Mouse (Mus musculus) midbrain, embryonic 12.5 days (tissue): ENCODE results near the gene Wfdc5. TPM values are rescaled to one million over a fixed set of nuclear protein-coding genes. Genes with fewer than 3 reads are reported as not detected.
A peak's percentile ranks its signal among the peaks of the same experiment; 100 is the strongest.

Experiments
- ATAC-seq: fragments of 200-750 bp; cut with Nextera tagmentation; 2 replicates; pipeline ENCODE4 v1.8.0; 2017; ENCODE audit warnings: low read depth, moderate TSS enrichment, moderate library complexity; ENCODE audit not compliant: low FRiP score
- H3K27ac ChIP-seq: fragments of 300-500 bp; sonication (generic); replicated peaks from 2 replicates; pipeline ENCODE4 v1.5.1; 2016; ENCODE audit warnings: mild to moderate bottlenecking
- H3K27me3 ChIP-seq: fragments of 300-500 bp; sonication (generic); 2 replicates; pipeline ENCODE4 v1.6.1; 2016; ENCODE audit warnings: mild to moderate bottlenecking
- H3K36me3 ChIP-seq: fragments of 300-500 bp; sonication (generic); 2 replicates; pipeline ENCODE4 v1.6.1; 2016
- H3K4me1 ChIP-seq: fragments of 300-500 bp; sonication (generic); 2 replicates; pipeline ENCODE4 v1.6.1; 2016
- H3K4me2 ChIP-seq: fragments of 300-500 bp; sonication (generic); replicated peaks from 2 replicates; pipeline ENCODE4 v1.6.1; 2016; ENCODE audit warnings: mild to moderate bottlenecking, moderate library complexity
- H3K4me3 ChIP-seq: fragments of 300-500 bp; sonication (generic); 2 replicates; pipeline ENCODE4 v1.5.1; 2016; ENCODE audit warnings: mild to moderate bottlenecking
- H3K9ac ChIP-seq: fragments of 300-500 bp; sonication (generic); replicated peaks from 2 replicates; pipeline ENCODE4 v1.6.1; 2016; ENCODE audit warnings: mild to moderate bottlenecking, moderate library complexity
- H3K9me3 ChIP-seq: fragments of 300-500 bp; sonication (generic); 2 replicates; pipeline ENCODE4 v1.6.1; 2016; ENCODE audit warnings: mild to moderate bottlenecking
- WGBS: fragments of 180-500 bp; shearing (Covaris S2); methylation state at CpG from one replicate; pipeline ENCODE4 v1.1.7; 2016; 5-methylcytosine and 5-hydroxymethylcytosine counted together
- polyA plus RNA-seq: library from polyadenylated mRNA; unstranded; fragments of >200 nt; fragmentation: Nextera tagmentation; extraction: Ambion mirVana; gene quantifications from 2 replicates; pipeline ENCODE4 v1.2.1, GENCODE M21; 2016

The Wfdc5 gene
- polyA plus RNA-seq, 1 experiment from 2014 or later = not detected

GRCm38 (mm10) chr2:164144541-164144940 lies 38.0 kb downstream of the Wfdc5 start:
- no peaks in the 10 kb centered on the region for H3K27me3 ChIP-seq
- no peak overlapping the region for H3K9ac ChIP-seq
- H3K4me1 ChIP-seq = no peaks in the 10 kb centered on the region; the same call in 1 of the 2 replicates
- H3K9me3 ChIP-seq = no peaks in the 10 kb centered on the region
- no peak overlapping the region for H3K4me2 ChIP-seq
- no peaks in the 10 kb centered on the region for H3K36me3 ChIP-seq
- no peak for ATAC-seq
- 82% methylated on average over 10 of the region's 10 CpGs for WGBS
- no peak overlapping the region for H3K27ac ChIP-seq
- H3K4me3 ChIP-seq = no peak overlapping the region

DNA sequence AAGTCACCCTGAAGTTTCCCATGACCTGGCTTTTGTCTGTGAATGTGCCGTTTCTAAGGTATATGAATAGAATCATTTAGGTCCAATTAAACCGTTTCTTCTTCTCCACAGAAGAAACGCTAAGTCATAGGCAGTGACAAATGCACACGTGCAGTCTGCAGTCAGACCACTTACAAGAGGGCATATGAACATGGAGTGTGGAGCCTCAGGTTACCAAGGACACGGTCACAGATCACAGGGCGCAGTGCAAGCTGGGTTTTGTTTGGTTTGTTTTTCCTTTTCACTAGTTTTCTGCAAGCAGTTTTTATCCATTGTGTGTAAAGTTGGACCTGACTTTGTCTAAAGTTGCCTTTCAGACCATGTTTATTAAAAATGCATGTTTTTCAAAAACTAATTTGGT lies 38.5 kb downstream of the Wfdc5 start:
- Histone ChIP-seq H3K27me3 (no peaks in the 10 kb centered on the region), H3K4me3 (no peak overlapping the region), H3K27ac (no peak overlapping the region), H3K36me3 (no peaks in the 10 kb centered on the region), H3K9ac (no peak overlapping the region), H3K4me1 (no peaks in the 10 kb centered on the region; the same call in 1 of the 2 replicates), H3K9me3 (no peaks in the 10 kb centered on the region), H3K4me2 (no peak overlapping the region)
- no peak for ATAC-seq
- 71% methylated on average over 6 of the region's 6 CpGs for WGBS

DNA sequence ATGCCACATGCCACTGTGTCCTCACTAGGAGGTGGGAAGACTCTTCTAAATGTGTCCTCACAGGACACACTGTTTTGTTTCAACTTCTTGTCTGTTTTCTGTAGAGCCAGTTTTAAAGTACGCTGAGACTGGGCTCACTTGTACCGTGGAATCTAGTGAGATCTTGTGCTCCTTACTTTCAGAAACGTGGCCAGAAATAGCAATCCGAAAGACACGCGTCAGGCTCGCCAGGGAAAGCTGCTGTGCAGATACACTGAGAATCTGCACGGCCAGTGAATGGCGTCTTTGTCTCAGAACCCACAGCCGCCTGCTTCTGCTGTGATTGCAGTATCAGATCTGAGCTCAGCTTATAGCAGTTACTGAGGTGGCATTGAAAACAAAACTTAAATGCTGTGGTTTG lies 40.5 kb downstream of the Wfdc5 start:
- no peak overlapping the region for H3K4me2 ChIP-seq
- no peak overlapping the region for H3K4me3 ChIP-seq
- no peaks in the 10 kb centered on the region for H3K9me3 ChIP-seq
- 75% methylated on average over 10 of the region's 10 CpGs for WGBS
- 0 out of 2 replicates have a peak, but pooled peaks cover 6% of the 10 kb centered on the region for H3K4me1 ChIP-seq
- no peak overlapping the region for H3K9ac ChIP-seq
- ATAC-seq = no peak
- no peaks in the 10 kb centered on the region for H3K36me3 ChIP-seq
- peak overlapping the region; percentile 11; the same call in 1 of the 2 replicates for H3K27ac ChIP-seq
- H3K27me3 ChIP-seq = no peaks in the 10 kb centered on the region

DNA sequence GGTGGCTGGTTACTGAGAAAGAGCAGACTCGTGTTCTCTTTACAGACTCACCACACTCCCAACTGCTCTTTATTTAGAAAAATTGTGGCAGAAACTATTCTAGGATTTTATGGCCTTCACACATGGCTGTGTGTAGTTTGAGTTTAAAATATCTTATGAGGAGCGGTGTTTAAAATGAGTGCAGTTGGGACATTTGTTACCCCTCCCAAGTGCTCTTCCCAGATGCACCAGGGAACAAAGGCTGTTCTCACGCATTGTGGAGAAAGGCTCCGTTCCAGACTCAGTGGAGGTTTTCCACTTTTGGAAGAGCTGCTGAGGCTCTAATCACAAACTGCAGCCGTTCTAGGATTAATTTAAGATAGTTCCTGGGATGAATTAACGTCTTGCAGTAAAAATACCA lies 44.8 kb downstream of the Wfdc5 start:
- no peaks in the 10 kb centered on the region for H3K9me3 ChIP-seq
- no peak overlapping the region for H3K4me3 ChIP-seq
- no peak for ATAC-seq
- whole genome bisulfite sequencing = 74% methylated on average over 6 of the region's 6 CpGs
- H3K36me3 ChIP-seq = no peaks in the 10 kb centered on the region
- no peak overlapping the region for H3K4me2 ChIP-seq
- no peaks in the 10 kb centered on the region for H3K27me3 ChIP-seq
- no peak overlapping the region for H3K9ac ChIP-seq
- no peak overlapping the region for H3K27ac ChIP-seq
- H3K4me1 ChIP-seq = peaks cover 16% of the 10 kb centered on the region

DNA sequence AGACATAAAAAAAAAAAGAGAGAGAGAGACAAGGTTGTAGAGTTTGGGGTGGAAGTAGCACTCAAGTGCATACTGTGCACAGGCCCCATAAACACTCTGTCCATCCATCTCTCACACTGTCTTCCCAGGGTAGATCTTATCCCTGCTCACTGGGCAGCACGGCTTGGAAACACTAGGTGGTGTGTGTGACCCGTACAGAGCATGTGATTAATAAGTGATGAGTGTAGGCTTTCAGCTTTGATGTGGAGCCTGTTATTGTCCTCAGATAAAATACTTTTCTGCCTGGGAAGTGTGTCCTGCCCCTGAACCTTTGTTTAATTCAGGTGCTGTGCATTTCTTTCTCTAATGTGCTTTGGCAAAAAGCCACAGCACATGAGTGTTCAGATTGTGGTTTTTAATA lies 46.1 kb downstream of the Wfdc5 start:
- H3K27ac ChIP-seq = no peak overlapping the region
- no peak overlapping the region for H3K4me2 ChIP-seq
- no peak for ATAC-seq
- 30% methylated on average over 2 of the region's 2 CpGs for WGBS
- no peaks in the 10 kb centered on the region for H3K27me3 ChIP-seq
- H3K9ac ChIP-seq = no peak overlapping the region
- no peaks in the 10 kb centered on the region for H3K9me3 ChIP-seq
- peaks cover 16% of the 10 kb centered on the region for H3K4me1 ChIP-seq
- H3K36me3 ChIP-seq = 0 out of 2 replicates have a peak, but pooled peaks cover 3% of the 10 kb centered on the region
- no peak overlapping the region for H3K4me3 ChIP-seq

DNA sequence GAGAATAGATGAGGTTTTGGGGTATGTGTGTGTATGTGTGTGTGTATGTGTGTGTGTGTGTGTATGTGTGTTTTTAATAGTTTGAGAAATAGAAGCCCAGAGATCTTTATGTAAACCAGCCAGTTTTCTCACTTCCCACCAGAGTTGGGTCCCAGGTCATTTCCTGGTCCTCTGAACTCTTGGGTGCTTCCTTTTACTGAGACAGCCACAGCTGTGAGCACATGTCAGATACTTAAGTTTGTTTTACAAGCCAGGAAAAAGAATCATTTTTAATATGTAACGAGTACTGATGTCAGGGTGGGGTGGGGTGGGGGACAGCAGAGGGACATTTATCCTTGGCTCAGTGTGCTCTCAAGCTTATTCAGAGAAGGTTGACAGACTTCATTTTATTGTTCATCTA lies 47.2 kb downstream of the Wfdc5 start:
- H3K9me3 ChIP-seq = no peaks in the 10 kb centered on the region
- WGBS = 92% methylated on average over 1 of the region's 1 CpGs
- 0 out of 2 replicates have a peak, but pooled peaks cover 3% of the 10 kb centered on the region for H3K36me3 ChIP-seq
- no peak overlapping the region for H3K27ac ChIP-seq
- H3K4me1 ChIP-seq = peaks cover 16% of the 10 kb centered on the region
- H3K4me3 ChIP-seq = no peak overlapping the region
- no peaks in the 10 kb centered on the region for H3K27me3 ChIP-seq
- no peak overlapping the region for H3K9ac ChIP-seq
- no peak overlapping the region for H3K4me2 ChIP-seq
- ATAC-seq = no peak

DNA sequence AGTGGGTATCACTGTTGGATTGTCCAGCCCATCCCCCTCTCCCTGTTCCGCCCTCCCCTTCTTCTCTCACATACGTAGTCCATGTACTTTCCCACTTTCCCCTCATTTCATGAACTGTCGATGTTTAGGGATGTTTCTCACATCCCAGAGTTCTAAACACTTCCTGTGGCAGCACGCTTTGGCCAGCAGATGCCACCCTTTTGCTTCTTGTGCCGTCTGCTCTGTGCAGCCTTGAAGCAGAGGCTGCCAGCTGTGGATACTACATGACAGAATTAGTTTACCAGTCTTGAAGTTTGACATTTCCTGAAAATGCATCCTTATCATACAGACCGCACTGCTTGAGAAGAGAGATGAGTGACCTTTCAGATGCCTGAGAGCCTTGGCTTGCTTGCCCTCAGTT lies 48.0 kb downstream of the Wfdc5 start:
- Histone ChIP-seq H3K4me1 (peaks cover 16% of the 10 kb centered on the region), H3K36me3 (0 out of 2 replicates have a peak, but pooled peaks cover 3% of the 10 kb centered on the region), H3K9me3 (no peaks in the 10 kb centered on the region), H3K27me3 (no peaks in the 10 kb centered on the region), H3K4me2 (no peak overlapping the region), H3K9ac (no peak overlapping the region), H3K27ac (0 out of 2 replicates have a peak overlapping the region, but pooled peaks have one; percentile 20), H3K4me3 (no peak overlapping the region)
- 72% methylated on average over 6 of the region's 6 CpGs for WGBS
- ATAC-seq = no peak

GRCm38 (mm10) chr2:164131586-164131985 lies 51.0 kb downstream of the Wfdc5 start:
- Histone ChIP-seq H3K36me3 (0 out of 2 replicates have a peak, but pooled peaks cover 3% of the 10 kb centered on the region), H3K4me1 (peaks cover 10% of the 10 kb centered on the region), H3K27ac (no peak overlapping the region), H3K9me3 (no peaks in the 10 kb centered on the region), H3K9ac (no peak overlapping the region), H3K4me3 (no peak overlapping the region), H3K4me2 (no peak overlapping the region), H3K27me3 (no peaks in the 10 kb centered on the region)
- ATAC-seq = no peak
- 88% methylated on average over 1 of the region's 1 CpGs for WGBS

GRCm38 (mm10) chr2:164128576-164129411 lies 53.7 kb downstream of the Wfdc5 start:
- Histone ChIP-seq H3K27me3 (no peaks in the 10 kb centered on the region), H3K4me2 (no peak overlapping the region), H3K9me3 (no peaks in the 10 kb centered on the region), H3K4me1 (no peaks in the 10 kb centered on the region), H3K27ac (no peak overlapping the region), H3K36me3 (0 out of 2 replicates have a peak, but pooled peaks cover 7% of the 10 kb centered on the region), H3K4me3 (no peak overlapping the region), H3K9ac (no peak overlapping the region)
- no peak for ATAC-seq
- 86% methylated on average over 12 of the region's 12 CpGs for WGBS

DNA sequence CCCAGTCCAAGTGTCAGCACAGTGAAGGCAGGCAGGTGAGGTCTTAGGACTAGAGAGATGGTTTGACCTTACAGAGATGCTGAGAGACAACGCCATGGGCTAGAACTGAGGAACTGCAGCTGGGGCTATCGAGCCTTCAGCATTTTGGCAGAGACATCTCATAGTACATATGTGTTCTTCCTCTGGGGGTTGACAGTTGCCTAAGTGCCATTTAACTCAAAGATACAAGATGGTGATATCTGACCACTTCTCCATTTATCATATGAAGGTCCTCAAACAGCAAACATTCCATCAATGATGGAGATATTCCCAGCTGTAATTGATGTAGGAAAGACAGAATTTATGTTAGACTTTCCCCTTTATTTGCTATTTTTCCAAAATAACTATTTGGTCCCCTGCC lies 55.2 kb downstream of the Wfdc5 start:
- H3K9ac ChIP-seq = no peak overlapping the region
- H3K27ac ChIP-seq = no peak overlapping the region
- H3K4me1 ChIP-seq = no peaks in the 10 kb centered on the region
- no peak overlapping the region for H3K4me2 ChIP-seq
- H3K36me3 ChIP-seq = 0 out of 2 replicates have a peak, but pooled peaks cover 7% of the 10 kb centered on the region
- 95% methylated on average over 2 of the region's 2 CpGs for WGBS
- H3K27me3 ChIP-seq = no peaks in the 10 kb centered on the region
- H3K9me3 ChIP-seq = no peaks in the 10 kb centered on the region
- no peak for ATAC-seq
- H3K4me3 ChIP-seq = no peak overlapping the region

DNA sequence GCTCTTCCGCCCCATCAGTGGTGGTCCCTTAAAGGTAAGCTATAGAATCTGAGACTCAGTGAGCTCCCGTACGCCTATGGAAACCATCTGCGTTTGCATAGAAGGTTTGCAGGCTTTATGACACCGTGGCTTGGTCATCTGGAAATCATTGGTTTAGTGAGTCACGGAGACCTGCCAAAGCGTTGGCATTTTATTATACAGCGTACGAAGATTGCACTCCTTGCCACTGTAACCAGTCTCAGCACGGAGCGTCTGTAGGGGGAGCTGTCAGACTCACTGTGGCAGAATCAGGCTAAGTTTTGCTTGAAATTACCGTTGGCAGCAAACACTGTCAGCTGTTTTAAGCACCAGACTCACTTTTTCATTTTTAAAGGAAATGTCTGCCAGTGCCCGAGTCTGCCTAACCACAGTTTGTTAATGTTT lies 56.0 kb downstream of the Wfdc5 start:
- H3K4me3 ChIP-seq = no peak overlapping the region
- no peak overlapping the region for H3K4me2 ChIP-seq
- H3K4me1 ChIP-seq = no peaks in the 10 kb centered on the region
- 83% methylated on average over 13 of the region's 13 CpGs for WGBS
- H3K9ac ChIP-seq = no peak overlapping the region
- H3K36me3 ChIP-seq = 0 out of 2 replicates have a peak, but pooled peaks cover 4% of the 10 kb centered on the region
- no peaks in the 10 kb centered on the region for H3K9me3 ChIP-seq
- no peak for ATAC-seq
- no peak overlapping the region for H3K27ac ChIP-seq
- no peaks in the 10 kb centered on the region for H3K27me3 ChIP-seq
